Mouse (Mus musculus) heart, embryonic 12.5 days (tissue): Measurements from ENCODE around the gene Zfp113. TPM values are rescaled to one million over a fixed set of nuclear protein-coding genes. Genes with fewer than 3 reads are reported as not detected.
"Not testable (repeated sequence)": the region's sequence is repeated elsewhere in the genome, so short reads cannot be mapped to it uniquely, and the experiment has no call there.

Source experiments
- ATAC-seq: fragments of 200-750 bp; cut with Nextera tagmentation; 2 replicates; pipeline ENCODE4 v1.8.0; 2017; ENCODE audit warnings: moderate TSS enrichment, moderate library complexity; ENCODE audit not compliant: insufficient number of reproducible peaks, low FRiP score
- H3K27ac ChIP-seq: fragments of 300-500 bp; sonication (generic); 2 replicates; pipeline ENCODE4 v1.5.1; 2016; ENCODE audit warnings: mild to moderate bottlenecking, moderate library complexity; ENCODE audit not compliant: poor library complexity, severe bottlenecking
- H3K27me3 ChIP-seq: fragments of 300-500 bp; sonication (generic); replicated peaks from 2 replicates; pipeline ENCODE4 v1.6.1; 2016; ENCODE audit warnings: mild to moderate bottlenecking, moderate library complexity
- H3K36me3 ChIP-seq: fragments of 300-500 bp; sonication (generic); 2 replicates; pipeline ENCODE4 v1.6.1; 2016; ENCODE audit warnings: mild to moderate bottlenecking, moderate library complexity
- H3K4me1 ChIP-seq: fragments of 300-500 bp; sonication (generic); replicated peaks from 2 replicates; pipeline ENCODE4 v1.6.1; 2016; ENCODE audit warnings: mild to moderate bottlenecking
- H3K4me2 ChIP-seq: fragments of 300-500 bp; sonication (generic); 2 replicates; pipeline ENCODE4 v1.6.1; 2016; ENCODE audit warnings: mild to moderate bottlenecking, moderate library complexity
- H3K4me3 ChIP-seq: fragments of 300-500 bp; sonication (generic); 2 replicates; pipeline ENCODE4 v1.5.1; 2016; ENCODE audit warnings: mild to moderate bottlenecking
- H3K9ac ChIP-seq: fragments of 300-500 bp; sonication (generic); 2 replicates; pipeline ENCODE4 v1.6.1; 2016; ENCODE audit warnings: mild to moderate bottlenecking, moderate library complexity
- H3K9me3 ChIP-seq: fragments of 300-500 bp; sonication (generic); replicated peaks from 2 replicates; pipeline ENCODE4 v1.6.1; 2016; ENCODE audit warnings: mild to moderate bottlenecking, moderate library complexity
- WGBS: fragments of 180-500 bp; shearing (Covaris S2); methylation state at CpG from one replicate; pipeline ENCODE4 v1.1.7; 2016; 5-methylcytosine and 5-hydroxymethylcytosine counted together
- polyA plus RNA-seq: library from polyadenylated mRNA; unstranded; fragments of >200 nt; fragmentation: Nextera tagmentation; extraction: Ambion mirVana; gene quantifications from 2 replicates; pipeline ENCODE4 v1.2.1, GENCODE M21; 2016

Gene Zfp113
- polyA plus RNA-seq, 1 experiment from 2014 or later, result 9.9 TPM

DNA sequence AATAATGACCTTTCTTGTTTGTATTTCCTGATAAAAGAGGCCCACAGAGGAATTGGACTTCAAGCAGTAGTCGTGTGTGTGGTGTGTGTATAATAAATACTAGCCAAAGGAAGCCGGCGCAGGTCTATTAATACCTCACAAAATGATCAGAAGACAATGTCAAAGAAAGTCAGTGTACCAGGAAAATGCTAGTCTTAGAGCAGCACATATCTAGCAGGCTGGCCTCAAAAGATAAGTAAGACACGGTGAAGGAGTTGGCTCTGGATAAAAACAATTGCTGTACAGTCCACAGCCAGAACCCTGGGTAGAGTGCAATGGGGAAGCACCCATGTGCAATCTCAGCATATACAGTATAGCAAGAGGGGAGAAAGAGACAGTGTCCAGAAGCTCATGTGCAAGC, 18.3 kb downstream of the Zfp113 start:
- Histone ChIP-seq H3K9ac (no peak overlapping the region), H3K4me1 (0 out of 2 replicates have a peak, but pooled peaks cover 11% of the 10 kb centered on the region), H3K4me3 (no peak overlapping the region), H3K27ac (no peak overlapping the region), H3K9me3 (no peaks in the 10 kb centered on the region), H3K27me3 (no peaks in the 10 kb centered on the region), H3K36me3 (peaks cover 35% of the 10 kb centered on the region), H3K4me2 (no peak overlapping the region)
- WGBS, result 52% methylated on average over 4 of the region's 4 CpGs
- ATAC-seq, result no peak

DNA sequence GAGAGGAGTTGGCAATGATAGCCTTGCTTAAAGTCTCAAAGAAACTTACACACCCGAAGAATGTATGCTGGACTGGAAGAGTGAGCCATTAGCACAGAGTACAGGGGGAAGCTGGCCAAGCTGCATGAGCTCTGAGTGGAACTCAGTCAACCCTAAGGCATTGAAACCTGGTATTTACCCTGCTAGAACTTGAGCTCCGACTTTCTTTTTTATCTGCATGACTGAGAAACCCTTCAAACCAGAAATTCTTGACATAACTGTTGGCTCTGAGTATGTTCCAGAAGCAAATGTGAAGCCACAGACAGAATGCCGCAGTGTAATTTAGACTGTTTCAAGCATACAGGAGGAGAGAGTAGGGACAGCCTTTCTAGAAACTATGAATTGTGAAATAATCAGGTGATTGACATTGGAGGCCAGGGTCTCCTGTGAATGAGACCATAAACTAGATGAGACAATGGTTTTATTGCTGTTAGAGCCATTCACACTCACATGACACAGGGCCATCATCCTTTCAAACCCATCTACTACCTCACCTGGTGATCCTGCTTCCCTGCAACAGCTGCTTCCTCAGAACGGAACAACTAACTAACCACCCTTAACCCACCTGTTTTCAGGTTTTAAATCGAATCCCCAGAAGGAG, 23.0 kb downstream of the Zfp113 start:
- Histone ChIP-seq H3K27ac (no peak overlapping the region), H3K9ac (no peak overlapping the region), H3K4me3 (no peak overlapping the region), H3K36me3 (peaks cover 71% of the 10 kb centered on the region), H3K27me3 (no peaks in the 10 kb centered on the region), H3K9me3 (no peaks in the 10 kb centered on the region), H3K4me2 (no peak overlapping the region), H3K4me1 (0 out of 2 replicates have a peak, but pooled peaks cover 9% of the 10 kb centered on the region)
- 83% methylated on average over 5 of the region's 5 CpGs for WGBS
- no peak for ATAC-seq

DNA sequence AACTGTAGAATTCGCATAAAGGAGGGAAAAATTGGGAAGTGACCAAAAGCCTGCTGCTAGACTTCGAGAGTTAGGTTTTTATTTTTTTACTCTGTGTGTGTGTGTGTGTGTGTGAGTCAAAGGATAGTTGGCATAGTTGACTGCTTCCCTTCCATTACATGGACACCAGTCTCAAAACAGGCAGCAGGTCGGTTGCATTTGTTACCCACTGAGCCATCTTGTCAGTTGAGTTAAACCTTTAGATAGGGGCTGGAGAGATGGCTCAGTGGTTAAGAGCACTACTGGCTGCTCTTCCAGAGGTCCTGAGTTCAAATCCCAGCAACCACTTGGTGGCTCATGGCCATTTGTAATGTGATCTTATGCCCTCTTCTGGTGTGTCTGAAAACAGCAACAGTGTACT, 37.5 kb downstream of the Zfp113 start:
- no peaks in the 10 kb centered on the region for H3K9me3 ChIP-seq
- WGBS, result 69% methylated on average over 3 of the region's 3 CpGs
- H3K27me3 ChIP-seq, result no peaks in the 10 kb centered on the region
- no peak for ATAC-seq
- peak overlapping the region; percentile 91 for H3K9ac ChIP-seq
- peaks cover 35% of the 10 kb centered on the region for H3K36me3 ChIP-seq
- H3K4me1 ChIP-seq, result peaks cover 7% of the 10 kb centered on the region
- H3K27ac ChIP-seq, result peak overlapping the region; percentile 95; the same call in 1 of the 2 replicates
- peak overlapping the region; percentile 86 for H3K4me2 ChIP-seq
- H3K4me3 ChIP-seq, result peak overlapping the region; percentile 83

GRCm38 (mm10) chr5:138117199-138118015, 38.1 kb downstream of the Zfp113 start:
- Histone ChIP-seq H3K27ac (peak overlapping the region; percentile 95), H3K4me1 (peaks cover 7% of the 10 kb centered on the region), H3K9me3 (no peaks in the 10 kb centered on the region), H3K27me3 (no peaks in the 10 kb centered on the region), H3K36me3 (peaks cover 29% of the 10 kb centered on the region), H3K9ac (peak overlapping the region; percentile 91), H3K4me3 (peak overlapping the region; percentile 83), H3K4me2 (peak overlapping the region; percentile 86)
- 0 out of 2 replicates have a peak, but pooled peaks have one; percentile 67 for ATAC-seq
- WGBS, result 9% methylated on average over 16 of the region's 16 CpGs

DNA sequence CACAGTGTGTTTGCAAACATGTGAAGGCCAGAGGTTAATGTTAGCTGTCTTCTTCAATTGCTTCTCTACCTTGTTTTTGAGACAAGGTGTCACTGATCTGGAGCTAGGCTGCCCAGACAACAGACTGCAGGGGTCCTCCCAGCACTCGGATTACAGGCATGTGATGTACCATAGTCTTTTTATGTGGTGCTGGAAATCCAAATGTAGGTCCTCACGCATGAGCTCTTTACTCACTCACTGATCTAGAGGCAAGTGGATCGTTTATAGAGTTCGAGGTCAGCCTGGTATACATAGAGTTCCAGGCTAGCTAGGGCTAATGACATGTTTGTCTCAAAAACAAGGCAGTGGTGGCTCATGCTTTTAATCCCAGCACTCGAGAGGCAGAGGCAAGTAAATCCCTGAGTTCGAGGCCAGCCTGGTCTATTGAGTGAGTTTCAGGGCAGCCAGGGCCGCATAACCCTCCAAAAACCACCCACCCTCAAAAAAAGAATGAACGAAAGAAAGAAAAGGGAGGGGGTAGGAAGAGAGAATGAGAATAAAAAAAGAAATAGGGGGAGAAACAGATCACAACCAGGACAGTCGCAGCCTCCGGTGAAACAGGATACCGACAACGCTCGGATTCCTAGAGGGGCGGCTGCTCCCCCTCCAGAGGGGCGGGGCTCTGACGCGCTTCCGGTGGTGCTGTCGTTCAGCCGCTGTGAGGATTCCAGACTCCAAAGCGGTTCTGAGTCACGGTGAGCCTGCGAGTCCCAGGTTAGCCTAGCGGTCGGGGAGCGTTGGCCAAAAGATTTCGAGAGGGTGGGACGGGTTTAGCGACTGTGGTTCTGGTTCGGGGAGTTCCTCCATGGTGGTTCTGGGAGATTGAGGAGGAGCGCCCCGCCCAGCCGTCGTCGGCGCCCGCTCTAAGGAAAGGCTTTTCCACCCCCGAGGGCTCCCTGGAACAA, 39.0 kb downstream of the Zfp113 start, which contains the start of gene Zscan21:
Gene Zscan21 (plus strand): TSS at position 649 of the 944 bp plus-strand sequence.
- H3K4me3 ChIP-seq, result peak within 1 kb of the TSS; percentile 83
- ATAC-seq, result peak; percentile 98
- peak within 1 kb of the TSS; percentile 95 for H3K27ac ChIP-seq
- peaks cover 7% of the 10 kb centered on the region for H3K4me1 ChIP-seq
- H3K9ac ChIP-seq, result peak within 1 kb of the TSS; percentile 91
- peaks cover 23% of the 10 kb centered on the region for H3K36me3 ChIP-seq
- peak within 1 kb of the TSS; percentile 86 for H3K4me2 ChIP-seq
- H3K27me3 ChIP-seq, result no peaks in the 10 kb centered on the region
- no peaks in the 10 kb centered on the region for H3K9me3 ChIP-seq
- 7% methylated on average over 38 of the region's 38 CpGs for WGBS

GRCm38 (mm10) chr5:138109847-138110396, 45.6 kb downstream of the Zfp113 start:
- not testable (repeated sequence) for H3K9ac ChIP-seq, H3K36me3 ChIP-seq, H3K4me3 ChIP-seq, H3K4me1 ChIP-seq, ATAC-seq, H3K27me3 ChIP-seq, H3K27ac ChIP-seq, H3K4me2 ChIP-seq, H3K9me3 ChIP-seq
- 58% methylated on average over 4 of the region's 4 CpGs for WGBS

DNA sequence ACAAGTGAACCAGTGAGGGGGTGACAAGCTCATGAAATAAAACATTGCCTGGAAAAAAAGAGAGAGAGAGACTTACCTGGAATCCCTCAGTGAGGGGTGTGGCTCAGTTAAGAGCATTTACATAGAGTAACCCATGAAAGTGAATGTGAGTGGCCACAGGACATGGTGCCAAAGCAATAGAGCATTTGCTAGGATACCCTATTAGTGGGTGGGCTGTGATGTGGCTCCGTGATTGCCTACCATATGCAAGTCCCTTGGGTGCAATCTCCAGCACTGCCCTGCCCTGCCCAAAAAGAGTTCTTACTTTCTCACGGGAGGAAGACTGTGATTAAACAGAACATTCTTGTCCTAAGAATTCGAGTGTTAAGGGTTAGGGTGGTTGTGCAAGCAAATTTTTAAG, 48.4 kb downstream of the Zfp113 start:
- Histone ChIP-seq H3K4me3 (no peak overlapping the region), H3K36me3 (peaks cover 27% of the 10 kb centered on the region), H3K9me3 (no peaks in the 10 kb centered on the region), H3K27me3 (no peaks in the 10 kb centered on the region), H3K27ac (no peak overlapping the region), H3K4me1 (no peaks in the 10 kb centered on the region), H3K4me2 (no peak overlapping the region), H3K9ac (no peak overlapping the region)
- no peak for ATAC-seq
- 72% methylated on average over 3 of the region's 3 CpGs for WGBS

- WGBS, result 83% methylated on average over 2 of the region's 2 CpGs
- Histone ChIP-seq H3K9ac (no peak overlapping the region), H3K4me2 (no peak overlapping the region), H3K4me1 (no peaks in the 10 kb centered on the region), H3K36me3 (peaks cover 49% of the 10 kb centered on the region), H3K4me3 (no peak overlapping the region), H3K27ac (no peak overlapping the region), H3K27me3 (no peaks in the 10 kb centered on the region), H3K9me3 (no peaks in the 10 kb centered on the region)
- ATAC-seq, result no peak
Measured at GRCm38 (mm10) chr5:138104976-138105375, 50.6 kb downstream of the Zfp113 start.

GRCm38 (mm10) chr5:138094474-138094873, 61.1 kb downstream of the Zfp113 start:
- 94% methylated on average over 6 of the region's 6 CpGs for WGBS
- H3K27me3 ChIP-seq, result no peaks in the 10 kb centered on the region
- no peak overlapping the region for H3K27ac ChIP-seq
- no peaks in the 10 kb centered on the region for H3K4me1 ChIP-seq
- ATAC-seq, result no peak
- H3K4me2 ChIP-seq, result no peak overlapping the region
- no peaks in the 10 kb centered on the region for H3K9me3 ChIP-seq
- no peak overlapping the region for H3K4me3 ChIP-seq
- H3K36me3 ChIP-seq, result peaks cover 66% of the 10 kb centered on the region
- H3K9ac ChIP-seq, result no peak overlapping the region

DNA sequence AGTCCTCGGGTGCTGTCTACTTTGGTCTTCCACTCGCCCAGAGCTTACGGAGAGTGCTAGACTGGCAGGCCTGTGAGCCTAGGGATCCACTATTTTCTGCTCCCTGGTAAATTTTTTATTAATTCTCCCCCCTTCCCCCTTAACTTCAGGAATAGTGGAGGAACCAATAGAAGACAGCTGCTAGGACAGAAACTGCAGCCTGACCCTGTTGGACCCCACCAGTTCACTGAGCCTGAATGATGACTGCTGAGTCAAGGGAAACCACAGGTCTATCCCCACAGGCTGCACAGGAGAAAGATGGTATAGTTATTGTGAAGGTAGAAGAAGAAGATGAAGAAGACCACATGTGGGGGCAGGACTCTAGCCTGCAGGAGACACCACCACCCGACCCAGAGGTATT, 62.8 kb downstream of the Zfp113 start:
- H3K4me2 ChIP-seq, result no peak overlapping the region
- H3K4me1 ChIP-seq, result no peaks in the 10 kb centered on the region
- no peak overlapping the region for H3K4me3 ChIP-seq
- no peak for ATAC-seq
- H3K9ac ChIP-seq, result no peak overlapping the region
- H3K9me3 ChIP-seq, result no peaks in the 10 kb centered on the region
- WGBS, result 93% methylated on average over 4 of the region's 4 CpGs
- H3K36me3 ChIP-seq, result peaks cover 56% of the 10 kb centered on the region
- no peaks in the 10 kb centered on the region for H3K27me3 ChIP-seq
- no peak overlapping the region for H3K27ac ChIP-seq
